Mouse (Mus musculus) right cerebral cortex, postnatal 14 days (tissue): ENCODE measurements at regions not wholly inside any gene's neighbourhood (a gene's known extent, or its start where the extent isn't known, plus 50 kb on each side); places are given as distances from the start of the nearest gene placed in this dataset.

Experiments used
- DNase-seq: peaks from one replicate; pipeline ENCODE4 v3.0.0; 2022

GRCm38 (mm10) chr2:169010271-169010670 lies 54.9 kb upstream of the Zfp64 start:
- DNase-seq = no peak

GRCm38 (mm10) chr2:169008756-169009155 lies 53.4 kb upstream of the Zfp64 start:
- no peak for DNase-seq

GRCm38 (mm10) chr2:169008333-169008732 lies 52.9 kb upstream of the Zfp64 start:
- no peak for DNase-seq

- no peak for DNase-seq
Measured at GRCm38 (mm10) chr2:169006549-169006948, 51.2 kb upstream of the Zfp64 start.

- no peak for DNase-seq
Measured at GRCm38 (mm10) chr2:169005810-169006209, 50.4 kb upstream of the Zfp64 start.
